Mouse (Mus musculus) forebrain, embryonic 13.5 days (tissue): ENCODE results near the gene Rpl21. TPM values are rescaled to one million over a fixed set of nuclear protein-coding genes. Genes with fewer than 3 reads are reported as not detected.

ENCODE experiments used
- ATAC-seq: fragments of 200-750 bp; cut with Nextera tagmentation; 2 replicates; pipeline ENCODE4 v1.8.0; 2017
- H3K27ac ChIP-seq: fragments of 300-500 bp; sonication (generic); 2 replicates; pipeline ENCODE4 v1.5.1; 2015; ENCODE audit warnings: inconsistent platforms, mild to moderate bottlenecking, moderate library complexity
- H3K27me3 ChIP-seq: fragments of 300-500 bp; sonication (generic); 2 replicates; pipeline ENCODE4 v1.6.1; 2015; ENCODE audit warnings: mild to moderate bottlenecking, inconsistent platforms
- H3K36me3 ChIP-seq: fragments of 300-500 bp; sonication (generic); 2 replicates; pipeline ENCODE4 v1.6.1; 2015; ENCODE audit warnings: mild to moderate bottlenecking, inconsistent platforms; ENCODE audit not compliant: poor library complexity, severe bottlenecking
- H3K4me1 ChIP-seq: fragments of 300-500 bp; sonication (generic); 2 replicates; pipeline ENCODE4 v1.6.1; 2015; ENCODE audit warnings: inconsistent platforms
- H3K4me2 ChIP-seq: fragments of 300-500 bp; sonication (generic); 2 replicates; pipeline ENCODE4 v1.6.1; 2015; ENCODE audit warnings: inconsistent platforms, mild to moderate bottlenecking, moderate library complexity
- H3K4me3 ChIP-seq: fragments of 300-500 bp; sonication (generic); 2 replicates; pipeline ENCODE4 v1.5.1; 2015; ENCODE audit warnings: mild to moderate bottlenecking, inconsistent platforms
- H3K9ac ChIP-seq: fragments of 300-500 bp; sonication (generic); 2 replicates; pipeline ENCODE4 v1.6.1; 2015; ENCODE audit warnings: mild to moderate bottlenecking, inconsistent platforms
- H3K9me3 ChIP-seq: fragments of 300-500 bp; sonication (generic); replicated peaks from 2 replicates; pipeline ENCODE4 v1.6.1; 2016; ENCODE audit warnings: inconsistent platforms
- WGBS: fragments of 180-500 bp; shearing (Covaris S2); methylation state at CpG from one replicate; pipeline ENCODE4 v1.1.7; 2015; 5-methylcytosine and 5-hydroxymethylcytosine counted together
- polyA plus RNA-seq: library from polyadenylated mRNA; unstranded; fragments of >200 nt; fragmentation: Nextera tagmentation; extraction: Ambion mirVana; gene quantifications from 2 replicates; pipeline ENCODE4 v1.2.1, GENCODE M21; 2015

Gene Rpl21
- polyA plus RNA-seq, 1 experiment from 2014 or later, result 455 TPM

GRCm38 (mm10) chr5:146806004-146806430 lies 26.7 kb upstream of the Rpl21 start:
- Histone ChIP-seq H3K9me3 (no peaks in the 10 kb centered on the region; the same call in 1 of the 2 replicates), H3K4me2 (no peak overlapping the region), H3K4me1 (no peaks in the 10 kb centered on the region), H3K36me3 (no peaks in the 10 kb centered on the region), H3K9ac (no peak overlapping the region), H3K27me3 (no peaks in the 10 kb centered on the region), H3K4me3 (no peak overlapping the region), H3K27ac (no peak overlapping the region)
- ATAC-seq, result no peak
- WGBS, result 79% methylated on average over 8 of the region's 8 CpGs

- H3K27me3 ChIP-seq, result no peaks in the 10 kb centered on the region
- no peak overlapping the region for H3K9ac ChIP-seq
- WGBS, result 78% methylated on average over 5 of the region's 5 CpGs
- ATAC-seq, result no peak
- H3K4me2 ChIP-seq, result no peak overlapping the region
- no peaks in the 10 kb centered on the region for H3K9me3 ChIP-seq
- H3K27ac ChIP-seq, result no peak overlapping the region
- no peak overlapping the region for H3K4me3 ChIP-seq
- no peaks in the 10 kb centered on the region for H3K36me3 ChIP-seq
- H3K4me1 ChIP-seq, result no peaks in the 10 kb centered on the region
Measured at GRCm38 (mm10) chr5:146809951-146810350, 22.7 kb upstream of the Rpl21 start.

DNA sequence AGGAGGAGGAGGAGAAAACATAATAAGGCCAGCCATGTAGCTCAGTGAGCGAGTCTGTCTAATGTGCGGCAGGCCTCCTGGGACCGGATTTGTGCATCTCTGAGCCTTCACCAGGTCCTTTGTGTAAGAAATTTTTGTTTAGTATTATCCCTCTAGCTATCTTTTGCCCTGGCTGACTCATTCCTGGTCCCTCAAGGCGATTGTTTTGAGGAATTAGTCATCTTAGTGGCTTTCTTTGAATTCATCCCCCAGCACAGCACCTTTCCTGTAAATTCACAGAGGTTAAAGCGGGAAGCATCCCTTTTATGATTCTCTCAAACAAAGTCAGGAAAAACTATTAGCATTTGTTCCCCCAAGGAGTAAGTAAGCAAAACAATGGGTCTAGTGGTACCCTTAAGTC lies 19.8 kb upstream of the Rpl21 start:
- Histone ChIP-seq H3K9ac (no peak overlapping the region), H3K4me2 (no peak overlapping the region), H3K27me3 (no peaks in the 10 kb centered on the region), H3K9me3 (no peaks in the 10 kb centered on the region), H3K27ac (no peak overlapping the region), H3K4me1 (no peaks in the 10 kb centered on the region), H3K4me3 (no peak overlapping the region), H3K36me3 (no peaks in the 10 kb centered on the region)
- WGBS, result 88% methylated on average over 5 of the region's 5 CpGs
- no peak for ATAC-seq

GRCm38 (mm10) chr5:146813421-146813820 lies 19.3 kb upstream of the Rpl21 start:
- no peaks in the 10 kb centered on the region for H3K27me3 ChIP-seq
- no peaks in the 10 kb centered on the region for H3K36me3 ChIP-seq
- no peak for ATAC-seq
- no peak overlapping the region for H3K9ac ChIP-seq
- H3K9me3 ChIP-seq, result no peaks in the 10 kb centered on the region
- no peak overlapping the region for H3K27ac ChIP-seq
- no peak overlapping the region for H3K4me3 ChIP-seq
- no peaks in the 10 kb centered on the region for H3K4me1 ChIP-seq
- WGBS, result 82% methylated on average over 4 of the region's 4 CpGs
- no peak overlapping the region for H3K4me2 ChIP-seq

GRCm38 (mm10) chr5:146815394-146815793 lies 17.3 kb upstream of the Rpl21 start:
- WGBS, result 86% methylated on average over 4 of the region's 4 CpGs
- Histone ChIP-seq H3K4me3 (no peak overlapping the region), H3K9me3 (no peaks in the 10 kb centered on the region), H3K9ac (no peak overlapping the region), H3K4me1 (no peaks in the 10 kb centered on the region), H3K4me2 (no peak overlapping the region), H3K36me3 (no peaks in the 10 kb centered on the region), H3K27me3 (no peaks in the 10 kb centered on the region), H3K27ac (no peak overlapping the region)
- ATAC-seq, result no peak

GRCm38 (mm10) chr5:146817583-146817982 lies 15.1 kb upstream of the Rpl21 start:
- Histone ChIP-seq H3K27ac (no peak overlapping the region), H3K9ac (no peak overlapping the region), H3K4me1 (no peaks in the 10 kb centered on the region), H3K9me3 (no peaks in the 10 kb centered on the region), H3K4me2 (no peak overlapping the region), H3K4me3 (no peak overlapping the region), H3K36me3 (no peaks in the 10 kb centered on the region), H3K27me3 (no peaks in the 10 kb centered on the region)
- 88% methylated on average over 8 of the region's 8 CpGs for WGBS
- ATAC-seq, result no peak

DNA sequence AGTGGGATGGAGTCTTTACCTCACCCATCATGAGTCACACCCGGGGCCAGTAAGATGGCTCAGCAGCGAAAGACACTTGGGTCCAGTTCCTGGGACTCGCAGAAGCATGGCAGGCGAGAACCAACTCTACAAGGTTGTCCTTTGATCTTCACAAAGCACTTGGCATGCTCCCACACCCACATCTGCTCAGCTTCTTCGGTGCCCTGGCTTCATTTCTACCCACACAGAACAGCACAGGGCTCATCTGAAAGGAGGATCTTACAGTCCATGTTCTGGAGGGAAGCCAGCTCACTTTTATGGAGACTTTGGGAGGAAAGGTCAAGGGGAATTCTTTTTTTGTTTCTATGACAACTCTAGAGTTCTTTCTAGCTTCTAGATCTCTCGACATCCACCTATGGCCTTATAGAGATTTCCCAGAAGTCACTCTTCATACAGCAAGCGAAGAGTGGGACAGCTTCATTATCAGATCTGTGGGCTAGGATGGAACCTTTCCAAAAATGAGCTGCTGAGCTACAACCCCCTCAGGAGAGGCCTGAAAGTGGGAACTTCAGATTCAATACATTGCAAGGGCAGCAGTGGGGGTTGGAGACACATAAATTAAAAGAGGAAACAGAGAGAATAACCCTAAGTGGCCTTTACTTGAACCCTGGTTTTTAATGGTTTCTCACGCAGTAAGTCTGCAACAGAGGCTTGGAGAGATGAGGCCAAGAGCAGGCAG lies 13.6 kb upstream of the Rpl21 start:
- no peaks in the 10 kb centered on the region for H3K36me3 ChIP-seq
- H3K9ac ChIP-seq, result no peak overlapping the region
- no peak overlapping the region for H3K4me2 ChIP-seq
- no peaks in the 10 kb centered on the region for H3K27me3 ChIP-seq
- ATAC-seq, result no peak
- no peak overlapping the region for H3K4me3 ChIP-seq
- no peaks in the 10 kb centered on the region for H3K4me1 ChIP-seq
- H3K9me3 ChIP-seq, result no peaks in the 10 kb centered on the region
- H3K27ac ChIP-seq, result no peak overlapping the region
- WGBS, result 75% methylated on average over 8 of the region's 8 CpGs

DNA sequence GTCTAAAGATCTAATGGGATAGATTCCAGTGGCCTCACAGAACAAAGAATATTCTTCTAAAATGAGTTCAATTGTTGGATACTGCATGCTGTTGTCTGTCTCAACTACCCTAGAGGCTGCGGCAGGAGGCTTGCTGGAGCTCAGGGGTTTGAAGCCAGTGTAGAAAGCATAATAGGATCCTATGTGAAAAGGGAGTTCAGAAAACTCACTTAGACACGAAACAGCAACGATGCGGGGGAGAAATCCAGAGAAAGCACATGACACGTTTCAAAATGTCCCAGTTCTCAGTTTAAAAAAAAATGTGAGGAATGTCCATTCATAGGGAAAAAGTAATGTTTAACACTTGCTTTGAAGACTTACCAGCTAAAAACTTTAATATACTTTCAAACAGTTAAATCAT lies 9.7 kb upstream of the Rpl21 start:
- no peaks in the 10 kb centered on the region for H3K4me1 ChIP-seq
- H3K36me3 ChIP-seq, result no peaks in the 10 kb centered on the region
- no peak for ATAC-seq
- H3K4me2 ChIP-seq, result no peak overlapping the region
- H3K4me3 ChIP-seq, result no peak overlapping the region
- H3K27me3 ChIP-seq, result no peaks in the 10 kb centered on the region
- no peaks in the 10 kb centered on the region for H3K9me3 ChIP-seq
- 82% methylated on average over 5 of the region's 5 CpGs for WGBS
- no peak overlapping the region for H3K27ac ChIP-seq
- H3K9ac ChIP-seq, result no peak overlapping the region

- Histone ChIP-seq H3K27ac (no peak overlapping the region), H3K27me3 (no peaks in the 10 kb centered on the region), H3K4me1 (peaks cover 16% of the 10 kb centered on the region), H3K4me2 (no peak overlapping the region), H3K36me3 (peaks cover 4% of the 10 kb centered on the region; the same call in 1 of the 2 replicates), H3K9me3 (no peaks in the 10 kb centered on the region), H3K9ac (no peak overlapping the region), H3K4me3 (no peak overlapping the region)
- 52% methylated on average over 8 of the region's 8 CpGs for WGBS
- no peak for ATAC-seq
Measured at GRCm38 (mm10) chr5:146829528-146829927, 3.2 kb upstream of the Rpl21 start.

GRCm38 (mm10) chr5:146832435-146832768 lies 288 bp upstream of the Rpl21 start:
- H3K27ac ChIP-seq, result peak overlapping the region; percentile 81
- WGBS, result 53% methylated on average over 7 of the region's 7 CpGs
- H3K4me3 ChIP-seq, result peak overlapping the region; percentile 87
- no peak for ATAC-seq
- peaks cover 32% of the 10 kb centered on the region for H3K36me3 ChIP-seq
- H3K9me3 ChIP-seq, result no peaks in the 10 kb centered on the region
- peak overlapping the region; percentile 96 for H3K9ac ChIP-seq
- peaks cover 18% of the 10 kb centered on the region for H3K4me1 ChIP-seq
- no peaks in the 10 kb centered on the region for H3K27me3 ChIP-seq
- H3K4me2 ChIP-seq, result peak overlapping the region; percentile 82

- 25% methylated on average over 8 of the region's 8 CpGs for WGBS
- H3K27me3 ChIP-seq, result no peaks in the 10 kb centered on the region
Measured at GRCm38 (mm10) chr5:146833673-146834201, 1.0 kb downstream of the Rpl21 start.

DNA sequence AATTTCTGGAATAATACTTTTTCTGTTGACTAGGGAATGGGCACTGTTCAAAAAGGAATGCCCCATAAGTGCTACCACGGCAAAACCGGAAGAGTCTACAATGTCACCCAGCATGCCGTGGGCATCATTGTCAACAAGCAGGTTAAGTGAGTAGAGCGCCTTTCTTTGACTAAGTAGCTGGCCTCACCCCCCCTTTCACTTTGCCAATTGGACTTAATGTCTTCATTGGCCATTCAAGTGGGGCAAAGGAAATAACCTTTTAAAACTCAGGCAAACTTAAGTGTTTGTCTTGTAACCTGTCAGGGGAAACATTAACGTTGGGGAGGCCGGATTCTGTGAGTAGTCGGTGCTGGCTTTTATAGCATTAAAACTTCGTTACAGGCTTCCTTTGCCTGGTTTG lies 2.3 kb downstream of the Rpl21 start:
- WGBS, result 86% methylated on average over 8 of the region's 8 CpGs
- no peak overlapping the region for H3K27ac ChIP-seq
- H3K4me2 ChIP-seq, result no peak overlapping the region
- no peak overlapping the region for H3K4me3 ChIP-seq
- H3K9ac ChIP-seq, result no peak overlapping the region
- peaks cover 56% of the 10 kb centered on the region for H3K36me3 ChIP-seq
- H3K4me1 ChIP-seq, result peaks cover 18% of the 10 kb centered on the region
- H3K9me3 ChIP-seq, result no peaks in the 10 kb centered on the region
- ATAC-seq, result no peak
- H3K27me3 ChIP-seq, result no peaks in the 10 kb centered on the region

More at GRCm38 (mm10) chr5:146833673-146834201, 1.0 kb downstream of the Rpl21 start:
- H3K9ac ChIP-seq, result peak overlapping the region; percentile 96
- H3K36me3 ChIP-seq, result peaks cover 46% of the 10 kb centered on the region
- H3K9me3 ChIP-seq, result no peaks in the 10 kb centered on the region
- peak overlapping the region; percentile 87 for H3K4me3 ChIP-seq
- H3K4me1 ChIP-seq, result peaks cover 18% of the 10 kb centered on the region
- H3K27ac ChIP-seq, result peak overlapping the region; percentile 81; the same call in 1 of the 2 replicates
- peak overlapping the region; percentile 82 for H3K4me2 ChIP-seq
- no peak for ATAC-seq
